Mouse (Mus musculus) midbrain, embryonic 13.5 days (tissue): ENCODE measurements around the gene Gm10570. TPM values are rescaled to one million over a fixed set of nuclear protein-coding genes. Genes with fewer than 3 reads are reported as not detected.

Experiments used
- ATAC-seq: fragments of 200-750 bp; cut with Nextera tagmentation; 2 replicates; pipeline ENCODE4 v1.8.0; 2017; ENCODE audit warnings: mild to moderate bottlenecking, moderate TSS enrichment, moderate library complexity
- H3K27ac ChIP-seq: fragments of 300-500 bp; sonication (generic); 2 replicates; pipeline ENCODE4 v1.5.1; 2015; ENCODE audit warnings: inconsistent platforms, mild to moderate bottlenecking, moderate library complexity
- H3K27me3 ChIP-seq: fragments of 300-500 bp; sonication (generic); 2 replicates; pipeline ENCODE4 v1.6.1; 2015; ENCODE audit warnings: mild to moderate bottlenecking, inconsistent platforms
- H3K36me3 ChIP-seq: fragments of 300-500 bp; sonication (generic); 2 replicates; pipeline ENCODE4 v1.6.1; 2015; ENCODE audit warnings: mild to moderate bottlenecking, inconsistent platforms
- H3K4me1 ChIP-seq: fragments of 300-500 bp; sonication (generic); replicated peaks from 2 replicates; pipeline ENCODE4 v1.6.1; 2015; ENCODE audit warnings: inconsistent platforms
- H3K4me2 ChIP-seq: fragments of 300-500 bp; sonication (generic); replicated peaks from 2 replicates; pipeline ENCODE4 v1.6.1; 2015; ENCODE audit warnings: moderate library complexity, mild to moderate bottlenecking, inconsistent platforms
- H3K4me3 ChIP-seq: fragments of 300-500 bp; sonication (generic); replicated peaks from 2 replicates; pipeline ENCODE4 v1.5.1; 2015; ENCODE audit warnings: mild to moderate bottlenecking, inconsistent platforms
- H3K9ac ChIP-seq: fragments of 300-500 bp; sonication (generic); replicated peaks from 2 replicates; pipeline ENCODE4 v1.6.1; 2015; ENCODE audit warnings: mild to moderate bottlenecking, inconsistent platforms
- H3K9me3 ChIP-seq: fragments of 300-500 bp; sonication (generic); 2 replicates; pipeline ENCODE4 v1.6.1; 2016; ENCODE audit warnings: mild to moderate bottlenecking, inconsistent platforms
- WGBS: fragments of 180-500 bp; shearing (Covaris S2); methylation state at CpG from one replicate; pipeline ENCODE4 v1.1.7; 2015; 5-methylcytosine and 5-hydroxymethylcytosine counted together
- polyA plus RNA-seq: library from polyadenylated mRNA; unstranded; fragments of >200 nt; fragmentation: Nextera tagmentation; extraction: Ambion mirVana; gene quantifications from 2 replicates; pipeline ENCODE4 v1.2.1, GENCODE M21; 2015

The Gm10570 gene
- polyA plus RNA-seq, 1 experiment from 2014 or later, result 0.58 TPM

DNA sequence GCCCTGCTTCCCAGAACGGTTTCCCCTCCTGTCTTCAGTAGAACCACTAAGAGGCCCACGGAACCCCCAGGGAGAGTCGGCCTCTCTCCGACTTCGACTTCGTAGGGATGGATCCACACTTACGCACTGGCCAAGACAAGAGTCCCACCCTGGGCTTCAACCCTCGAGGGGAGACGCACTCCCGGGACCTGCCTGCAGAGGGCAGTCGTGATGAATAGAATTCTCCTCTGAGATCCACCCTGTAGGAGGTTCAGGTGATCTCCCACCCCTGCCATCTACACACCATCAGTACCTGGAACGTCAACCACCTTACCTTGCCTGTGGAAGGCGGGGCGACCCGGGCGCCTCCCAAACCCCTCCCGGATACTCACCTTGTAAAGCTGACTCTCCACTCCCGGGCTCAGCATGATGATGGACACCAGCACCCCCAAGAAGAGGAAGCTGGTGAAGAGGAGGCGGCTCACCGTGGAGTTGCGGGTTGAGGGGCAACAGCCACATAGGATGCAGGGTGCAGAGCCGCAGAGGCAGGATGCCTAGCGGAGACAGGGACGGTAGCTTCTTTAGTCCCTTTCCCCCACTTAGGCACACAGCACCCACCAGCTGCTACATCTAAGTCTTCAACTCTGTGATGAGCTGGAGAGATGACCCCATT lies 43.6 kb downstream of the Gm10570 start:
- H3K9me3 ChIP-seq, result no peaks in the 10 kb centered on the region
- H3K4me2 ChIP-seq, result peak overlapping the region; percentile 15; the same call in 1 of the 2 replicates
- peak; percentile 66 for ATAC-seq
- peaks cover 25% of the 10 kb centered on the region for H3K4me1 ChIP-seq
- peak overlapping the region; percentile 44; the same call in 1 of the 2 replicates for H3K9ac ChIP-seq
- peaks cover 47% of the 10 kb centered on the region for H3K36me3 ChIP-seq
- H3K4me3 ChIP-seq, result no peak overlapping the region
- H3K27me3 ChIP-seq, result no peaks in the 10 kb centered on the region
- 26% methylated on average over 24 of the region's 24 CpGs for WGBS
- no peak overlapping the region for H3K27ac ChIP-seq

DNA sequence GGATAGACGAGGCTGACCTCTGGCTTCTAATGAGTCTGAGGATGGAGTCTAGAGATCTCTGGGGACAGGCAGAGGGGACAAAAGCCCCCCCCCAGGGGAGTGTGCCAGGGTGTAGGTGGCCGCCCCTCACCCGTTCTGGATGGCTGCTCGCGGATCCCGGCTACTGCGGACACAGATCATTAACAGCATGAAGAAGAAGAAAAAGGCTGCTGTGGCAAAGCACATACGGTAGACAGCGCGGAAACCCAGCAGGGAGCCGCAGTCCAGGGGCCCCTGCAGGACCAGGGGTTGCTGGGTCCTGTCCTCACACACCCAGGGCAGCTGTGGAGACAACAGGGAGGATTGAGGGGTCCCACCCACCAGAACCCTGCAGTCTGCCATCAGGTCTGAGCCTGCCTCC lies 44.3 kb downstream of the Gm10570 start:
- Histone ChIP-seq H3K9me3 (no peaks in the 10 kb centered on the region), H3K27ac (no peak overlapping the region), H3K4me3 (no peak overlapping the region), H3K4me2 (0 out of 2 replicates have a peak overlapping the region, but pooled peaks have one; percentile 15), H3K4me1 (peaks cover 25% of the 10 kb centered on the region), H3K36me3 (peaks cover 53% of the 10 kb centered on the region), H3K9ac (peak overlapping the region; percentile 44), H3K27me3 (no peaks in the 10 kb centered on the region)
- peak; percentile 18; the same call in 1 of the 2 replicates for ATAC-seq
- WGBS, result 16% methylated on average over 11 of the region's 11 CpGs

DNA sequence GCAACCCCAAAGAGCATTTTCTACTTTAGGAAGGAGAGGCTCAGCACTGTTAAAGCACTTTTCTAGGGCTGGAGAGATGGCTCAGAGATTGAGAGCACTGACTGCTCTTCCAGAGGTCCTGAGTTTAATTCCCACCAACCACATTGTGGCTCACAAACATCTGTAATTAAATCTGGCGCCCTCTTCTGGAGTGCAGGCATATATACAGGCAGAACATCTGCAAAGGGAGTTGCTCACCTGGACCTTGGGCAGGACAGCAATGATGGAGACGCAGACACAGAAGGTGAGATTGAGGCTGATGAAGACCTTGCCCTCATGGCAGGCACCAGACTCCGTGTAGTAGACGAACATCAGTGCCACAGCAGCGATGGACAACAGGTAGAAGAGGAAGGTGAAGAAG lies 48.1 kb downstream of the Gm10570 start:
- no peak for ATAC-seq
- peaks cover 82% of the 10 kb centered on the region for H3K36me3 ChIP-seq
- H3K4me1 ChIP-seq, result peaks cover 12% of the 10 kb centered on the region
- no peaks in the 10 kb centered on the region for H3K9me3 ChIP-seq
- H3K4me3 ChIP-seq, result no peak overlapping the region
- no peak overlapping the region for H3K9ac ChIP-seq
- 39% methylated on average over 5 of the region's 5 CpGs for WGBS
- no peak overlapping the region for H3K27ac ChIP-seq
- H3K27me3 ChIP-seq, result no peaks in the 10 kb centered on the region
- H3K4me2 ChIP-seq, result no peak overlapping the region

Other genes starting within 250 kb of the Gm10570 start
- 65.3 and 72.0 TPM in 2 replicates for gene Pef1, start 206.1 kb downstream of the Gm10570 start, polyA plus RNA-seq
- 0.41 and 0.94 TPM in 2 replicates for gene Hcrtr1, start 169.3 kb downstream of the Gm10570 start, polyA plus RNA-seq
- gene Tinagl1, start 133.6 kb downstream of the Gm10570 start, polyA plus RNA-seq, result 2.4 and 2.5 TPM in 2 replicates
- 0.24 TPM in 1 of 2 replicates, not detected in the other for gene Gm853, start 86.3 kb downstream of the Gm10570 start, polyA plus RNA-seq
- gene Serinc2, start 29.5 kb downstream of the Gm10570 start, polyA plus RNA-seq, result 67.2 and 70.8 TPM in 2 replicates
- 103 and 116 TPM in 2 replicates for gene Fabp3, start 79 bp downstream of the Gm10570 start, polyA plus RNA-seq
- gene Zcchc17, start 51.3 kb upstream of the Gm10570 start, polyA plus RNA-seq, result 84.6 and 87.4 TPM in 2 replicates
- 138 and 145 TPM in 2 replicates for gene Snrnp40, start 51.5 kb upstream of the Gm10570 start, polyA plus RNA-seq